Mouse (Mus musculus): ENCODE data around the gene Thoc7. TPM values are rescaled to one million over a fixed set of nuclear protein-coding genes. Genes with fewer than 3 reads are reported as not detected.
A peak's percentile ranks its signal among the peaks of the same experiment; 100 is the strongest.

The Thoc7 gene
- polyA plus RNA-seq, 1 experiment = 13.3 TPM

GRCm38 (mm10) chr14:13948345-13948744 is 13.3 kb downstream of the Thoc7 start:
- DNase-seq = no peak
- WGBS = 93% methylated on average over 7 of the region's 7 CpGs
- TF ChIP-seq CTCF (IDR thresholded peaks at IDR 0.05; ENCODE audit: insufficient read depth, low read length) (no peak), POLR2A (IDR thresholded peaks at IDR 0.05; ENCODE audit: borderline replicate concordance, extremely low read depth, low read depth, low read length) (no peak)
- H3K4me1 ChIP-seq (ENCODE audit: control insufficient read depth, insufficient read depth, low read length) = no peaks in the 10 kb centered on the region
- no peak overlapping the region for H3K4me3 ChIP-seq (replicated peaks; ENCODE audit: extremely low read depth, low read depth, low read length)

GRCm38 (mm10) chr14:13944686-13945085 is 17.0 kb downstream of the Thoc7 start:
- DNase-seq = no peak
- 95% methylated on average over 4 of the region's 4 CpGs for WGBS
- TF ChIP-seq POLR2A (IDR thresholded peaks at IDR 0.05; ENCODE audit: borderline replicate concordance, extremely low read depth, low read depth, low read length) = no peak
- no peak for TF ChIP-seq CTCF (IDR thresholded peaks at IDR 0.05; ENCODE audit: insufficient read depth, low read length)
- no peak overlapping the region for H3K4me3 ChIP-seq (replicated peaks; ENCODE audit: extremely low read depth, low read depth, low read length)
- no peaks in the 10 kb centered on the region for H3K4me1 ChIP-seq (ENCODE audit: control insufficient read depth, insufficient read depth, low read length)

GRCm38 (mm10) chr14:13934052-13934371 is 27.6 kb downstream of the Thoc7 start:
- TF ChIP-seq POLR2A (IDR thresholded peaks at IDR 0.05; ENCODE audit: borderline replicate concordance, extremely low read depth, low read depth, low read length) (no peak), CTCF (IDR thresholded peaks at IDR 0.05; ENCODE audit: insufficient read depth, low read length) (no peak)
- WGBS = 40% methylated on average over 5 of the region's 5 CpGs

GRCm38 (mm10) chr14:13933290-13934051 is 28.2 kb downstream of the Thoc7 start:
- Histone ChIP-seq H3K4me1 (ENCODE audit: control insufficient read depth, insufficient read depth, low read length) (no peaks in the 10 kb centered on the region), H3K4me3 (replicated peaks; ENCODE audit: extremely low read depth, low read depth, low read length) (no peak overlapping the region)
- WGBS = 19% methylated on average over 31 of the region's 31 CpGs
- no peak for DNase-seq
- TF ChIP-seq CTCF (IDR thresholded peaks at IDR 0.05; ENCODE audit: insufficient read depth, low read length) = no peak
- no peak for TF ChIP-seq POLR2A (IDR thresholded peaks at IDR 0.05; ENCODE audit: borderline replicate concordance, extremely low read depth, low read depth, low read length)

More at GRCm38 (mm10) chr14:13934052-13934371, 27.6 kb downstream of the Thoc7 start:
- no peak for DNase-seq
- no peak overlapping the region for H3K4me3 ChIP-seq (replicated peaks; ENCODE audit: extremely low read depth, low read depth, low read length)
- H3K4me1 ChIP-seq (ENCODE audit: control insufficient read depth, insufficient read depth, low read length) = no peaks in the 10 kb centered on the region

- 33% methylated on average over 3 of the region's 3 CpGs for WGBS
- Histone ChIP-seq H3K4me1 (ENCODE audit: control insufficient read depth, insufficient read depth, low read length) (no peaks in the 10 kb centered on the region), H3K4me3 (replicated peaks; ENCODE audit: extremely low read depth, low read depth, low read length) (no peak overlapping the region)
- TF ChIP-seq CTCF (IDR thresholded peaks at IDR 0.05; ENCODE audit: insufficient read depth, low read length) (peak; percentile 35; the same call in 1 of the 2 replicates), POLR2A (IDR thresholded peaks at IDR 0.05; ENCODE audit: borderline replicate concordance, extremely low read depth, low read depth, low read length) (no peak)
- peak; percentile 9 for DNase-seq
Measured at GRCm38 (mm10) chr14:13917630-13918029, 44.0 kb downstream of the Thoc7 start.

- WGBS = 82% methylated on average over 10 of the region's 10 CpGs
- no peak for TF ChIP-seq POLR2A (IDR thresholded peaks at IDR 0.05; ENCODE audit: borderline replicate concordance, extremely low read depth, low read depth, low read length)
- TF ChIP-seq CTCF (IDR thresholded peaks at IDR 0.05; ENCODE audit: insufficient read depth, low read length) = no peak
- DNase-seq = no peak
- H3K4me3 ChIP-seq (replicated peaks; ENCODE audit: extremely low read depth, low read depth, low read length) = no peak overlapping the region
- no peaks in the 10 kb centered on the region for H3K4me1 ChIP-seq (ENCODE audit: control insufficient read depth, insufficient read depth, low read length)
Measured at GRCm38 (mm10) chr14:13917208-13917607, 44.4 kb downstream of the Thoc7 start.

- DNase-seq = no peak
- TF ChIP-seq POLR2A (IDR thresholded peaks at IDR 0.05; ENCODE audit: borderline replicate concordance, extremely low read depth, low read depth, low read length) = no peak
- Histone ChIP-seq H3K4me3 (replicated peaks; ENCODE audit: extremely low read depth, low read depth, low read length) (no peak overlapping the region), H3K4me1 (ENCODE audit: control insufficient read depth, insufficient read depth, low read length) (no peaks in the 10 kb centered on the region)
- 47% methylated on average over 4 of the region's 4 CpGs for WGBS
Measured at GRCm38 (mm10) chr14:13915207-13915606, 46.4 kb downstream of the Thoc7 start.

GRCm38 (mm10) chr14:13914387-13915082 is 47.1 kb downstream of the Thoc7 start, which contains the start of gene Gm281:
Gene Gm281, minus strand, starts transcription at chr14:13914478.
- WGBS = 33% methylated on average over 1 of the region's 1 CpGs
- TF ChIP-seq POLR2A (IDR thresholded peaks at IDR 0.05; ENCODE audit: borderline replicate concordance, extremely low read depth, low read depth, low read length) = no peak
- TF ChIP-seq CTCF (IDR thresholded peaks at IDR 0.05; ENCODE audit: insufficient read depth, low read length) = no peak
- Histone ChIP-seq H3K4me1 (ENCODE audit: control insufficient read depth, insufficient read depth, low read length) (no peaks in the 10 kb centered on the region), H3K4me3 (replicated peaks; ENCODE audit: extremely low read depth, low read depth, low read length) (no peak within 1 kb of the TSS)
- no peak for DNase-seq

GRCm38 (mm10) chr14:13910148-13910547 is 51.5 kb downstream of the Thoc7 start:
- TF ChIP-seq POLR2A (IDR thresholded peaks at IDR 0.05; ENCODE audit: borderline replicate concordance, extremely low read depth, low read depth, low read length) = no peak
- no peak for TF ChIP-seq CTCF (IDR thresholded peaks at IDR 0.05; ENCODE audit: insufficient read depth, low read length)
- DNase-seq = no peak
- Histone ChIP-seq H3K4me3 (replicated peaks; ENCODE audit: extremely low read depth, low read depth, low read length) (no peak overlapping the region), H3K4me1 (ENCODE audit: control insufficient read depth, insufficient read depth, low read length) (no peaks in the 10 kb centered on the region)
- 88% methylated on average over 2 of the region's 2 CpGs for WGBS

GRCm38 (mm10) chr14:13907145-13907544 is 54.5 kb downstream of the Thoc7 start:
- no peak for DNase-seq
- TF ChIP-seq CTCF (IDR thresholded peaks at IDR 0.05; ENCODE audit: insufficient read depth, low read length) (no peak), POLR2A (IDR thresholded peaks at IDR 0.05; ENCODE audit: borderline replicate concordance, extremely low read depth, low read depth, low read length) (no peak)
- H3K4me1 ChIP-seq (ENCODE audit: control insufficient read depth, insufficient read depth, low read length) = no peaks in the 10 kb centered on the region
- H3K4me3 ChIP-seq (replicated peaks; ENCODE audit: extremely low read depth, low read depth, low read length) = no peak overlapping the region
- WGBS = 88% methylated on average over 7 of the region's 7 CpGs

Measured in lung, adult 2 months (tissue).